Mouse (Mus musculus): ENCODE measurements at regions not wholly inside any gene's neighbourhood (a gene's known extent, or its start where the extent isn't known, plus 50 kb on each side); places are given as distances from the start of the nearest gene placed in this dataset.

DNA sequence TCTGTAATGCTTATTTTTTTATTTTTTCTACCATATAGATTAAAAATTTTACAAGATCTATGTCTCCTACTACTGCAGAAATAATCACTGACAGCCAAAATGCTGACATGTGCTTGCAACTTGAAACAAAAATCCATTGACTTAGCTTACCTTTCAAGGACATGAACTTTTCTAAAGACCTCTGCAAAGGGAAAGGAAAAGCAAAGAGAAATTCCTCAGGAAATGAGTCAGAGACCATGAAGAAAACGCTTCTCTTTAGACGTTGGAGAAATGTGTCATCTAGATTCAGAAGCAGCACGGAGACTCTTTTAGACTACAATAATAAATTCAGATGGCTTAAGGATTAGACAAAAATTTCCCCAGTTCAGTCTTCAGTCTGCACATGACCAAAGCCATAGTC, 2188.6 kb upstream of the Tenm3 start:
- DNase-seq (ENCODE audit: low spot score): no peak

DNA sequence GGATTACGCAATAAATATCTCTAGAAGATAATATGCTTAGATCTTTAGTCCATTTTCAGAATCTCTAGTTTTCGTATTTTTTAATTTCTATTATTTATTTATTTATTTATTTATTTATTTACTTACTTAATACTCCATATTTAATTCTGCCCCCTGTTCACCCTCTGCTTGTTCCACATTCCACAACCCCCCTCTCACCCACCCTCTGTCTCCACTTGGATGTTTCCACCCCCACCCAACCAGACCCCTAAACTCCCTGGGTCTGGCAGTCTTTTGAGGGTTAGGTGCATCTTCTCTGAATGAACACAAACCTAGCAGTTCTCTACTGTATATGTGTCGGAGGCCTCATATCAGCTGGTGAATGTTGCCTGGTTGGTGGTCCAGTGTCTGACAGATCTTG, 2166.8 kb upstream of the Tenm3 start:
- no peak for DNase-seq (ENCODE audit: low spot score)

DNA sequence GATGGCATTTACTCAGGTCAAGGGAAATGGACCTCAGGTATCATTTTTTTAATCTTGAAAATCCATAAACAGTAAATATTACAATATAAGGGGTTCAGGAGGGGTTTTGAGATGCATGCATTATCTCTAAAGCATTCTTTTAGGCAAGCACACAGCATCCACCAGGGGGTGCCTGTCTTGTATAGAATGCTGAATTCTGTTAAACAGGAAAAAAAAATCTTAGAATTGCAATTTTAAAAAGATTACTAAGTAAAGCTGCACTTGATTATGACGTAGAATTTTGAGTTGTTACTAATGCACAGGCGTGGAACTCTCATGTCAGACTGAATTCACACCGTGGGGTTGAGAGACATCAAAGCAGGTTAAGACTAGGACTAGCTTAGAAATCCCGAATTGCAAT, 2123.6 kb upstream of the Tenm3 start:
- peak; percentile 23 for DNase-seq (ENCODE audit: low spot score)

DNA sequence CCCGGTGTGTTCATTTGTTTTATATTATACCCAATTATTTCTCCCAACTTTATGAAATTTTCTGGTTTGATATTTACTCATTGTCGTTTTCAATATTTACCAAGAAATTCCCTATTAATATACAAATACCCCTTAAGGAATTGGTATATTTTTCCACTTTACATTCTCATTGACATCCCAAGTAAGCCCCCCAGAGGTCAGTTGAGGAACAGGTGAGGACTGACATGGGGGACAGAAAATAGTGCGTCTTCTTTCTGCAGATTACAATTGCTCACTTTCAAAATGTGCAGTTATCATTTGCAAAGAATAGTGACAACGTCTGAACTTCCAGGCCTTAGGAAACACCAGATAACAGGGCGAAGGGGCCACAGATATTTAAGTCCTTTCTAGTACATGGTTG, 2073.8 kb upstream of the Tenm3 start:
- no peak for DNase-seq (ENCODE audit: low spot score)

DNA sequence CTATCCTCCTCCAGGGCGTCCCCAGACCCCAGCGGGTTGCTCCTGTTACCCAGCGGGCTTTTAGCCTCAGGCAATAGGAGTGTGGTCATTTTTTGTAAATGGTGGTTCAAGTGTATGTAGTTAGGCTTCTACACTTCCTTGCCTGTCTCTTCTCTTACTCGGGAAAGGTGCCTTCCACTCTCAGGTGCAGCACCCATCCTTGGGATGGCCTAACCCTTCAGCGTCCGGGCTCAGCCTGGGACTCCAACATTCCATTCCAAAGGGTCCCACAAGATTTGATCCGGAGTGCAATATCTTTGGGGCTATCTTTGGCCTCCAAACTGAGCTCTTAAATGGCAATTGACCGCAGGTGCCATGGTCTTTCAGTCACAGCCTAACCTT, 2073.0 kb upstream of the Tenm3 start:
- no peak for DNase-seq (ENCODE audit: low spot score)

DNA sequence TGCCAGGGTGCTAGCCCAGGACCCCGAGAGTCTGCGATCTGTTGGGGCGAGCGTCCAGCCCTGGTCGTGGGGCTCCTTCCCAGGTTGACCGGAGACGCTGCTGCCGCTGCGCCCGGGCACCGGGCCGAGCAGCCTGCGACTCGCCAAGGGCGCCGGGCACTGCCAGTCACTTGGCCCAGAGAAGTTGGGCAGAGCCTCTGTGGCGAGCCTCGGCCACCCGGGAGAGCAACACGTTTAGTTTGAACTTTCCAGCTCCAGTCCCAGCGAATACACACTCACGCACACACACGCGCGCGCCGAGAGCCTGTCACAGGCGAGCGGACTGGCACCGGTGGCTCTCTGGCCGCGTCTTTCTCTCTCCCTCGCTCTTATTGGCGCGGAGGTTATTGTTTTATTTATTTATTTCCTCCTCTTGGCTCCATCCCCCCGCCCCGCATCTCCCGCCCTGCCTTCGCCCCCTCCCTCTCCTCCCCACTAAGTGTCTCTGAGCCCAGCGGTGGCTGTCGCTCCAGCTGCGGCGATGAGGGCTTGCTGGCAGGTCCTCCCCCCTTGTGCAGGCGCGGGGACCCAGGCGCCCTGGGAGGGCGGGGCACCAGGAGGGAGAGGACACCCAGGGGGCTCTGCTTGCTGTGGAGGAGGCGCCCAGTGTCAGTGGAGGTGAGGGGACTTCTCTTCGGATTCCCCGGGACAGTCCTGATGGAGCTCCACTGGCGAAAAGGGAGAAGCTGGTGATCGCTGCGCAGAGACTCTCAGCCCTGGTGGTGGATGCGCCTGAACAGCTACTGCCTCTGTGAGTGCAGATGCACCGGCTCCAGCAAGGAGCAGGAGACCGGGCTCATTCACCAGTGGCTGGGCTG, 2072.4 kb upstream of the Tenm3 start:
- DNase-seq (ENCODE audit: low spot score): peak; percentile 37

DNA sequence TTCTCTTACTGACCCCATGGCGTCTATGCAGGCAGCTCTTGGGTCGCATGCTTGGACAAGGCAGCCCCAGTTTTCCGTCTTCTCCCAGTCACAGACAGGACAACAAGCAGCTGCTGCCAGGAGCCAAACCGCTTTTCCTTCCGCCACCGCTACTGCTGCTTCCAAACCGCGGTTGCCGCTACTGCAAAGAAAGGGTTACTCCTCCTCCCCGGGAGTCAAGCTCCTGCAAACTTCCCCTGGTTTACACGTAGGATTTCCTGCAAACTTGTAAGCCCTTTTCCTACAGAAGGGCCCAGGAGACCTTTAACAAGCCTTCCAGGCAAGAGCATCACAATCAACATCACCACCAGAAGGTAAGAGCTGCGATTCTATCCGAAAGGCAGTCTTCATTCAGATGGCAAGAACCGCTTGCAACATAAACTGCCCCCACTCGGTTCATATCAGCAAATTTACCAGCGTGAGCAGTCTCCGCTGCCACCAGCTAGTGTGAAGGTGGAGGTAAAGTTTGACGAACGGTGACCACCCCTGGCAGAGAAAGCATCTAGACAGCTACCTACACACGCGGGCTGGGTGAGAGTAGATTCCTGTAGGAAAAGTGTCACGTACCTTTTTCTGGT, 2071.6 kb upstream of the Tenm3 start:
- DNase-seq (ENCODE audit: low spot score): peak; percentile 10

DNA sequence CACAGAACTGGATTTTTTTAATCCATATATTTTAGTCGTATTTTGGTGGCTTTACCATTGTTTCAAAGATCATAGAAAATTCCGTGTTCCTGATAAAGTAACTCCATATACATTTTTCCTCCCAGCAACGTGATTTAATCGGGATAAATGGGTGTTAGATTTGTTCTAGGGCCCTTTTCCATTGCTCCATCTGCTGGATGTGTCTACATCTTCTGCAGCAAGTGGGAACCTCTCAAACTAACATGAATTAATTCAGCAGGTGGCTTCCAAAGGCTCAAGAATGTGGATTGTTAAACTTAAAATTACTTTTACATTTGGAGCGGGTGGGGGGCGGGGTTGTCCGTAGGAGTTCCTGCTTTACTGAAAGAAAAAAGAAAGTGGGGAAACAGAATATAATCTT, 2070.9 kb upstream of the Tenm3 start:
- no peak for DNase-seq (ENCODE audit: low spot score)

DNA sequence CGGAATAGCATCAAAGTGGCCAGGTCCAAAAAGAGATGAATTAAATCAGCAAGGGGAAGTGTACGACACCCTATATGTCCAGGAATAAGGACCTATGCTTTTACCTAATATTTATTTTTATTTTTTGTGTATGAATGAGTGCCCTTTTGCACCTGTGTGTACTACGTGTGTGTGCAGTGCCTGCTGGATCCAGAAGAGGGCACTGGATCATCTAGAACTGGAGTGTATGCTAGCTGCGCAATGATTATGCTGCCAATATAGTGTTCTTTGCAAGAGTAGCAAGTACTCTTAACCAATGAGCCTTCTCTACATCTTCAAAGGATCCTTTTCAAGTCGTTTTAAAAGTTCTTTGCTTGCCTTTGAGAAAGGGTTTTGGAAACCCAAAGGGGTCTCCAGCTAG, 2034.4 kb upstream of the Tenm3 start:
- DNase-seq (ENCODE audit: low spot score): no peak
